Mouse (Mus musculus) MEL (cell line): Measurements from ENCODE around the gene Gfy. TPM values are rescaled to one million over a fixed set of nuclear protein-coding genes. Genes with fewer than 3 reads are reported as not detected.

Experiments used
- DNase-seq: peaks from one replicate; pipeline ENCODE4 v3.0.0; 2011; ENCODE audit warnings: low read depth, low spot score
- H3K27ac ChIP-seq: 2 replicates; pipeline ENCODE4 v1.5.1; 2012; ENCODE audit warnings: low read depth, mild to moderate bottlenecking, control low read depth, low read length, moderate library complexity; ENCODE audit not compliant: control insufficient read depth
- H3K27me3 ChIP-seq, 2 experiments: fragments of 150-350 bp in 1 of 2; sonication (generic) in 1 of 2; 2 replicates each; pipeline ENCODE4 v1.6.1; 2012; ENCODE audit warnings: low read length in 2 of 2, mild to moderate bottlenecking in 2 of 2, improper control_type of control experiment in 1 of 2, moderate library complexity in 1 of 2; ENCODE audit not compliant: insufficient read depth in 2 of 2, control insufficient read depth in 1 of 2
- H3K36me3 ChIP-seq, 2 experiments: 2 replicates each; pipeline ENCODE4 v1.6.1; 2012 to 2014; ENCODE audit warnings: low read length in 2 of 2, improper control_type of control experiment in 1 of 2, inconsistent platforms in 1 of 2, mild to moderate bottlenecking in 1 of 2; ENCODE audit not compliant: insufficient read depth in 2 of 2, control insufficient read depth in 1 of 2
- H3K4me1 ChIP-seq, 2 experiments: fragments of 150-350 bp in 1 of 2; sonication (generic) in 1 of 2; 2 replicates each; pipeline ENCODE4 v1.6.1; 2012; ENCODE audit warnings: low read length in 2 of 2, improper control_type of control experiment in 1 of 2, mild to moderate bottlenecking in 1 of 2; ENCODE audit not compliant: insufficient read depth in 2 of 2, control insufficient read depth in 1 of 2
- H3K4me3 ChIP-seq, 2 experiments: fragments of 150-350 bp in 1 of 2; sonication (generic) in 1 of 2; 2 replicates each; pipeline ENCODE4 v1.5.1; 2012; ENCODE audit warnings: low read depth in 2 of 2, low read length in 2 of 2, mild to moderate bottlenecking in 2 of 2, moderate library complexity in 2 of 2, control low read depth in 1 of 2, improper control_type of control experiment in 1 of 2; ENCODE audit not compliant: control insufficient read depth in 1 of 2, insufficient read depth in 1 of 2
- H3K79me2 ChIP-seq: 2 replicates; pipeline ENCODE4 v1.6.1; 2012; ENCODE audit warnings: mild to moderate bottlenecking, low read length, moderate library complexity; ENCODE audit not compliant: control insufficient read depth, poor library complexity, insufficient read depth
- H3K9ac ChIP-seq: 2 replicates; pipeline ENCODE4 v1.6.1; 2012; ENCODE audit warnings: low read depth, mild to moderate bottlenecking, control low read depth, low read length, moderate library complexity; ENCODE audit not compliant: control insufficient read depth, poor library complexity, severe bottlenecking
- H3K9me3 ChIP-seq: fragments of 150-350 bp; sonication (generic); replicated peaks from 2 replicates; pipeline ENCODE4 v1.6.1; 2012; ENCODE audit warnings: mild to moderate bottlenecking, low read length, improper control_type of control experiment, moderate library complexity; ENCODE audit not compliant: insufficient read depth
- CTCF ChIP-seq, 3 experiments: IDR thresholded peaks in 2 of 3; conservative IDR thresholded peaks in 1 of 3; 2 replicates each; pipeline ENCODE4 v1.5.1; 2011 to 2012; ENCODE audit warnings: low read length in 3 of 3, low read depth in 2 of 3, mild to moderate bottlenecking in 2 of 3, improper control_type of control experiment in 1 of 3, inconsistent platforms in 1 of 3, mixed read lengths in 1 of 3, moderate library complexity in 1 of 3; ENCODE audit not compliant: control insufficient read depth in 1 of 3, insufficient read depth in 1 of 3, poor library complexity in 1 of 3, severe bottlenecking in 1 of 3
- EP300 ChIP-seq, 2 experiments: IDR thresholded peaks; 2 replicates each; pipeline ENCODE4 v1.6.1; 2011; ENCODE audit warnings: improper control_type of control experiment in 2 of 2, low read length in 2 of 2, low read depth in 1 of 2, mild to moderate bottlenecking in 1 of 2
- ETS1 ChIP-seq: IDR thresholded peaks from 2 replicates; pipeline ENCODE4 v1.6.1; 2012; ENCODE audit warnings: low read depth, mild to moderate bottlenecking, inconsistent platforms, low read length, improper control_type of control experiment, moderate library complexity
- GABPA ChIP-seq: IDR thresholded peaks from 2 replicates; pipeline ENCODE4 v1.6.1; 2012; ENCODE audit warnings: low read depth, mild to moderate bottlenecking, inconsistent platforms, low read length, improper control_type of control experiment, moderate library complexity
- GATA1 ChIP-seq: IDR thresholded peaks from 2 replicates; pipeline ENCODE4 v1.6.1; 2011; ENCODE audit warnings: low read depth, low read length, improper control_type of control experiment
- JUND ChIP-seq: IDR thresholded peaks from 2 replicates; pipeline ENCODE4 v1.6.1; 2011; ENCODE audit warnings: low read depth, mild to moderate bottlenecking, improper control_type of control experiment, low read length
- MAZ ChIP-seq: IDR thresholded peaks from 2 replicates; pipeline ENCODE4 v1.6.1; 2012; ENCODE audit warnings: low read depth, mild to moderate bottlenecking, inconsistent platforms, low read length, improper control_type of control experiment
- MEF2A ChIP-seq: IDR thresholded peaks from 2 replicates; pipeline ENCODE4 v1.6.1; 2014; ENCODE audit warnings: low read depth, mild to moderate bottlenecking, inconsistent platforms, low read length, improper control_type of control experiment; ENCODE audit not compliant: poor library complexity, insufficient replicate concordance, severe bottlenecking; ENCODE audit errors: extremely low read depth
- MYB ChIP-seq: IDR thresholded peaks from 2 replicates; pipeline ENCODE4 v1.6.1; 2011; ENCODE audit warnings: mild to moderate bottlenecking, low read depth, low read length, improper control_type of control experiment
- NRF1 ChIP-seq: IDR thresholded peaks from 2 replicates; pipeline ENCODE4 v1.6.1; 2014; ENCODE audit warnings: low read depth, mild to moderate bottlenecking, inconsistent platforms, low read length, improper control_type of control experiment, moderate library complexity; ENCODE audit not compliant: poor library complexity, insufficient read depth, severe bottlenecking
- POLR2A ChIP-seq, 2 experiments: IDR thresholded peaks; 2 replicates each; pipeline ENCODE4 v1.6.1; 2011 to 2012; ENCODE audit warnings: low read length in 2 of 2, mild to moderate bottlenecking in 2 of 2, control low read depth in 1 of 2, improper control_type of control experiment in 1 of 2, low read depth in 1 of 2, moderate library complexity in 1 of 2; ENCODE audit not compliant: control insufficient read depth in 1 of 2, insufficient read depth in 1 of 2, poor library complexity in 1 of 2
- POLR2AphosphoS2 ChIP-seq: IDR thresholded peaks from 2 replicates; pipeline ENCODE4 v1.6.1; 2011; ENCODE audit warnings: low read length, improper control_type of control experiment
- POLR2AphosphoS5 ChIP-seq: IDR thresholded peaks from 2 replicates; pipeline ENCODE4 v1.6.1; 2012; ENCODE audit warnings: low read depth, borderline replicate concordance, mild to moderate bottlenecking, inconsistent platforms, low read length, moderate library complexity, mixed read lengths
- RAD21 ChIP-seq: IDR thresholded peaks from 2 replicates; pipeline ENCODE4 v1.6.1; 2011; ENCODE audit warnings: mild to moderate bottlenecking, low read depth, low read length, improper control_type of control experiment
- SIN3A ChIP-seq: IDR thresholded peaks from 2 replicates; pipeline ENCODE4 v1.6.1; 2012; ENCODE audit warnings: low read length, improper control_type of control experiment, inconsistent platforms
- SMC3 ChIP-seq: IDR thresholded peaks from 2 replicates; pipeline ENCODE4 v1.6.1; 2011; ENCODE audit warnings: low read depth, low read length, improper control_type of control experiment
- TAL1 ChIP-seq: IDR thresholded peaks from 2 replicates; pipeline ENCODE4 v1.6.1; 2012; ENCODE audit warnings: mild to moderate bottlenecking, inconsistent platforms, low read length, moderate library complexity, mixed read lengths
- TBP ChIP-seq: IDR thresholded peaks from 2 replicates; pipeline ENCODE4 v1.8.0; 2011; ENCODE audit warnings: low read depth, low read length, improper control_type of control experiment
- USF1 ChIP-seq: IDR thresholded peaks from 2 replicates; pipeline ENCODE4 v1.6.1; 2014; ENCODE audit warnings: low read depth, mild to moderate bottlenecking, inconsistent platforms, low read length, improper control_type of control experiment, moderate library complexity
- ZC3H11A ChIP-seq: IDR thresholded peaks from 2 replicates; pipeline ENCODE4 v1.6.1; 2012; ENCODE audit warnings: low read depth, mild to moderate bottlenecking, inconsistent platforms, low read length, improper control_type of control experiment
- ZNF384 ChIP-seq: IDR thresholded peaks from 2 replicates; pipeline ENCODE4 v1.6.1; 2012; ENCODE audit warnings: low read depth, mild to moderate bottlenecking, inconsistent platforms, low read length, improper control_type of control experiment
- polyA plus RNA-seq, 2 experiments: library from polyadenylated mRNA; stranded (reverse) in 1 of 2; unstranded in 1 of 2; fragments of >175 nt in 1 of 2; fragments of >200 nt in 1 of 2; gene quantifications; 2 replicates each; pipeline versions ENCODE4 v1.2.1 to v1.2.4; 2012; ENCODE audit warnings: low replicate concordance in 2 of 2, low read depth in 1 of 2; ENCODE audit not compliant: insufficient read length in 2 of 2, insufficient read depth in 1 of 2, missing spikeins in 1 of 2
- total RNA-seq: library from RNA; depleted of rRNA; stranded (reverse); fragments of 300-350 nt; gene quantifications from 2 replicates; pipeline ENCODE4 v1.2.3, GENCODE M21; 2012

The Gfy gene
- total and polyA plus RNA-seq, 3 experiments, result not detected

DNA sequence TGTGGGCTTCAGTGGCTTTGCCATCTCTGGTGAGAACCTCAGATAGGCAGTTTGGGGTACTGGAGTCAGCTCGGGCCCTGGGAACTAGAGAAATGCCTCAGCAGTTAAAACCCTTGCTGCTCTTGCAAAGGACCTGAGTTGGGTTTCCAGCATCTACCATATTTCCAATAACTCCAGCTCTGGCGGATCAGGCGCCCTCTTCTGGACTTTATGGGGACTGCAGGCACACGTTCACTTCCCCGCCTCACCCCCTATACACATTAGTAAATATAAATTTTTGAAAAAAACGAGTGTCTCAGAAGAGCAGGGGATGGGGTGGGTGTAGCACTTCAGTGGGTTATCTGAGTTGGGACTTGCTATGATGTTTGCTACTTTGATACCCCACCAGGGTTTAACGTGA lies 6.4 kb downstream of the Gfy start:
- no peaks in the 10 kb centered on the region for H3K79me2 ChIP-seq
- DNase-seq, result peak; percentile 68
- no peaks in the 10 kb centered on the region for H3K36me3 ChIP-seq

DNA sequence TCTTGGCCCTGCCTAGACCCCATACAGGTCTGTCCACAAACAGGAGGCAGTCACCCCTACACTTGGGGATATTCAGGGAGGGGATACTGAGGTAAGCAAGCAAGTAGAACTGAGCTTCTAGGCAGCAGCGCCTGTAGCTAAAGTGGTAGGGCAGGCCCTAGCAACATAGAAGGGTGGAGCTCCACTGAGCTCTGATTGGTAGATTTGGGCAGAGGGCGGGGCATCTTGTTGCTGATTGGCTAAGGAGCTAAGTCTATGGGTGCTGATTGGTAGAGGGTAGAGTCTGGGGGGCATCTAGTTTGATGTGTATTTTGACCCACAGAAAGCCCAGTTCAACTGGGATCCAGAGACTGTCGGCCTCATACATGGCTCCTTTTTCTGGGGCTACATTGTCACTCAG lies 9.9 kb downstream of the Gfy start:
- H3K4me3 ChIP-seq, result no peak overlapping the region
- H3K36me3 ChIP-seq, result no peaks in the 10 kb centered on the region
- no peak overlapping the region for H3K27ac ChIP-seq
- H3K9me3 ChIP-seq, result no peaks in the 10 kb centered on the region
- no peaks in the 10 kb centered on the region for H3K79me2 ChIP-seq
- H3K27me3 ChIP-seq, result peaks cover 4% of the 10 kb centered on the region in 2 experiments
- no peak overlapping the region for H3K9ac ChIP-seq
- no peak for TF ChIP-seq SMC3
- TF ChIP-seq GATA1, result no peak
- TF ChIP-seq RAD21, result no peak
- no peak for TF ChIP-seq POLR2A (IDR thresholded peaks at IDR 0.05; ENCODE audit: control insufficient read depth in 1 of 2, insufficient read depth in 1 of 2, low read depth in 1 of 2, low read length in 2 of 2, poor library complexity in 1 of 2)
- no peak for TF ChIP-seq CTCF (IDR thresholded peaks at IDR 0.05 in 2 of 3, conservative IDR thresholded peaks at IDR 0.05 in 1 of 3; ENCODE audit: control insufficient read depth in 1 of 3, insufficient read depth in 1 of 3, low read depth in 2 of 3, low read length in 3 of 3, poor library complexity in 1 of 3, severe bottlenecking in 1 of 3)
- no peak for TF ChIP-seq MAZ
- no peak for TF ChIP-seq ETS1
- no peak for TF ChIP-seq MYB
- TF ChIP-seq NRF1, result no peak
- no peak for TF ChIP-seq TAL1
- no peak for TF ChIP-seq USF1
- TF ChIP-seq EP300 (IDR thresholded peaks at IDR 0.05; ENCODE audit: low read depth in 1 of 2, low read length in 2 of 2), result no peak
- no peak for TF ChIP-seq TBP
- no peak for TF ChIP-seq POLR2AphosphoS5
- DNase-seq, result no peak
- H3K4me1 ChIP-seq, result no peaks in the 10 kb centered on the region

More for the DNA sequence above, 6.4 kb downstream of the Gfy start:
- H3K27ac ChIP-seq, result no peak overlapping the region
- H3K27me3 ChIP-seq, result no peaks in the 10 kb centered on the region
- 0 out of 2 replicates have a peak, but pooled peaks have one; percentile 26 for TF ChIP-seq SIN3A
- TF ChIP-seq SMC3, result peak; percentile 70
- TF ChIP-seq ZC3H11A, result peak; percentile 23; the same call in 1 of the 2 replicates
- no peak for TF ChIP-seq GABPA
- TF ChIP-seq POLR2AphosphoS2, result no peak
- no peak for TF ChIP-seq JUND
- TF ChIP-seq ZNF384, result 0 out of 2 replicates have a peak, but pooled peaks have one; percentile 7
- TF ChIP-seq RAD21, result peak; percentile 29
- peak; percentile 69 to 78 (median 70) for TF ChIP-seq CTCF (IDR thresholded peaks at IDR 0.05 in 2 of 3, conservative IDR thresholded peaks at IDR 0.05 in 1 of 3; ENCODE audit: control insufficient read depth in 1 of 3, insufficient read depth in 1 of 3, low read depth in 2 of 3, low read length in 3 of 3, poor library complexity in 1 of 3, severe bottlenecking in 1 of 3)
- TF ChIP-seq TBP, result no peak
- TF ChIP-seq MYB, result no peak
- no peak for TF ChIP-seq MEF2A
- no peak overlapping the region for H3K4me3 ChIP-seq
- H3K9ac ChIP-seq, result no peak overlapping the region
- no peaks in the 10 kb centered on the region for H3K9me3 ChIP-seq
- H3K4me1 ChIP-seq, result no peaks in the 10 kb centered on the region
